Mouse (Mus musculus): ENCODE measurements around the gene Serinc1.

DNA sequence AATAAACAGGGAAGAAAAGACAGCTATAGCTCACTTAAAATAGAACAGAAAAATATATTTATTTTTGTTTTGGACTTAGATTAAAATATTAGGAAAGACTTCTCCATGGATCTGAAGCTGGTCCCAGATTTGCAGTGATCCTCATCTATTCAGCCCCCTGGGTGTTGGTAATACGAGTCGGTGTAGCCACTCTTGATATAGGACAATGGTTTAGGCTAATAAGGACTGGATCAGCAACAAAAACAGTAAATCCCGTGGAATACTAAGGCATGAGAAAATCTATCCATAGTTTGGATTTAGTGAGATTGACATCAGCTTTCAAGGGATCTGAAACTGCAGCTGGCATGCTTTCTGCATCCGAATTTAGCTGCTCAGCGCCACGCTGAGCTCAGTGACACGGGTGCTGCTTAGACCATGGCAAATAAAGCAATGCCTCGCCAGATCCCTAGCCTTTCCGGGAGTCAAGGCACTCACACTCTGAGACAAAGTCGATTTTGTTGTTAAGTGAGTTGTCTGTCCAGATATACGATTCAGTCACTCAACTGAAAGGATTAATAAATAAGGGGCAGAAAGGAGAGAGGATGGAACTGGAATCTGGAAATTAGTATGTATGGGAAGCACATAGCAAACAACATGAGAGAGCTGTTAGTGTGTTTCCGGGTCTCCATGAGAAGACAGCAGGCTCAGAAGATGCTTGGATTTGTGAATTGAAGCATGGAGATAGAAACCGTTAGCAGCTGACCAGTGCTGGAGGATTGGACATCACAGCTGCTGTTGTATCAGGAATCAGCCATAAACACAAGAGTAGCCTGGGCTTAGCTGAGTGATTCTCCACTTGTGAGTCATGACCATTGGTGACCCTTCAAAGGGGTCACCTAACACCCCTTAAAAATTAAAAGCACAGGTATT lies 36.9 kb upstream of the Serinc1 start:
- TF ChIP-seq POLR2A (IDR thresholded peaks at IDR 0.05; ENCODE audit: borderline replicate concordance, low read depth, low read length): no peak
- no peak for TF ChIP-seq CTCF (IDR thresholded peaks at IDR 0.05; ENCODE audit: low read depth, low read length)
